Mouse (Mus musculus): ENCODE measurements at regions not wholly inside any gene's neighbourhood (a gene's known extent, or its start where the extent isn't known, plus 50 kb on each side); places are given as distances from the start of the nearest gene placed in this dataset.

DNA sequence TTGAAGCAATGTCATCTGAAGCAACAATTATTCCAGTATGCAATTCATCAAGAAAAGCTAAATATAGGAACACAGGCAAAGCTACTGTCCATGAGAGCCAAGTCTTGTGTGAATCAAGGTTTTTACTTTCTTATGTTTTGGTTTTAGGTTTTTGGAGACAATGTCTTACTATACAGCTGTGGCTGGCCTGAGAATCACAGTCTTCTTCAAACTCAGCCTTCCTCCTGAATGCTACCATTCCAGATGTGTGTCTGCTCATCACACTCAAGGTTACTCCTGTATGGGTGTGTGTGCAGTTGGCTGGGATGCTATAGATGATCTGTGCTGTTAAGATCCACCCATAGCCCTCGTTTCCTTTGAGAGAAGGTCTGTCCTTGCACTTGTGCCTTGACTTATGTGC, 81.5 kb downstream of the Rgs2 start:
- TF ChIP-seq CTCF (IDR thresholded peaks at IDR 0.05; ENCODE audit: control insufficient read depth, insufficient read depth, low read length) (no peak), POLR2A (IDR thresholded peaks at IDR 0.05; ENCODE audit: borderline replicate concordance, control insufficient read depth, low read depth, low read length) (no peak)

Measured in bone marrow, adult 2 months (tissue).